Mouse (Mus musculus): ENCODE measurements around the gene Grm1.

- no peak for TF ChIP-seq CTCF (IDR thresholded peaks at IDR 0.05; ENCODE audit: insufficient read depth, low read length)
- no peak for TF ChIP-seq POLR2A (IDR thresholded peaks at IDR 0.05; ENCODE audit: borderline replicate concordance, extremely low read depth, low read depth, low read length)
Observed at GRCm38 (mm10) chr10:10928798-10929366, 153.3 kb downstream of the Grm1 start.

Measured in lung, adult 2 months (tissue).